Mouse (Mus musculus) limb, embryonic 14.5 days (tissue): ENCODE results near the gene Tmem110. TPM values are rescaled to one million over a fixed set of nuclear protein-coding genes. Genes with fewer than 3 reads are reported as not detected.

Experiments
- ATAC-seq: fragments of 200-750 bp; cut with Nextera tagmentation; 2 replicates; pipeline ENCODE4 v1.8.0; 2017; ENCODE audit warnings: low read depth, moderate number of reproducible peaks, moderate TSS enrichment; ENCODE audit not compliant: low FRiP score
- DNase-seq: peaks from one replicate; pipeline ENCODE4 v3.0.0-alpha.2; 2015; ENCODE audit warnings: low spot score
- H3K27ac ChIP-seq: fragments of 300-500 bp; sonication (generic); replicated peaks from 2 replicates; pipeline ENCODE4 v1.5.1; 2014; ENCODE audit warnings: low read depth, mild to moderate bottlenecking, low read length, moderate library complexity, mixed read lengths
- H3K27me3 ChIP-seq: fragments of 300-500 bp; sonication (generic); 2 replicates; pipeline ENCODE4 v1.6.1; 2014; ENCODE audit warnings: low read length, mixed read lengths; ENCODE audit not compliant: control insufficient read depth, insufficient read depth
- H3K36me3 ChIP-seq: fragments of 300-500 bp; sonication (generic); 2 replicates; pipeline ENCODE4 v1.6.1; 2014; ENCODE audit warnings: mild to moderate bottlenecking, low read length, moderate library complexity, mixed read lengths; ENCODE audit not compliant: control insufficient read depth, insufficient read depth
- H3K4me1 ChIP-seq: fragments of 300-500 bp; sonication (generic); 2 replicates; pipeline ENCODE4 v1.6.1; 2014; ENCODE audit warnings: antibody characterized with exemption, low read length, mixed read lengths; ENCODE audit not compliant: control insufficient read depth, insufficient read depth
- H3K4me2 ChIP-seq: fragments of 300-500 bp; sonication (generic); replicated peaks from 2 replicates; pipeline ENCODE4 v1.6.1; 2014; ENCODE audit warnings: low read depth, mild to moderate bottlenecking, low read length, moderate library complexity; ENCODE audit not compliant: severe bottlenecking
- H3K4me3 ChIP-seq: fragments of 300-500 bp; sonication (generic); replicated peaks from 2 replicates; pipeline ENCODE4 v1.5.1; 2014; ENCODE audit warnings: low read length
- H3K9ac ChIP-seq: fragments of 300-500 bp; sonication (generic); 2 replicates; pipeline ENCODE4 v1.6.1; 2014; ENCODE audit warnings: mild to moderate bottlenecking, low read depth, low read length, moderate library complexity; ENCODE audit not compliant: severe bottlenecking
- H3K9me3 ChIP-seq: fragments of 300-500 bp; sonication (generic); 2 replicates; pipeline ENCODE4 v1.6.1; 2016; ENCODE audit warnings: low read length; ENCODE audit not compliant: control insufficient read depth
- POLR2A ChIP-seq: fragments of 200-500 bp; IDR thresholded peaks from 2 replicates; pipeline ENCODE4 v1.8.0; 2012; ENCODE audit warnings: inconsistent platforms, mild to moderate bottlenecking, moderate library complexity, borderline replicate concordance; ENCODE audit not compliant: insufficient read depth, insufficient read length; ENCODE audit errors: extremely low read depth
- whole genome bisulfite sequencing: fragments of 180-500 bp; shearing (Covaris S2); extraction: QIAGEN DNeasy Blood & Tissue Kit; methylation state at CpG from one replicate; pipeline ENCODE4 v1.1.7; 2014; 5-methylcytosine and 5-hydroxymethylcytosine counted together
- polyA plus RNA-seq, 2 experiments: library from polyadenylated mRNA; depleted of rRNA in 1 of 2; stranded (reverse) in 1 of 2; unstranded in 1 of 2; fragments of >200 nt; fragmentation: Nextera tagmentation in 1 of 2; extraction: Ambion mirVana in 1 of 2; gene quantifications; 2 replicates each; pipeline versions ENCODE4 v1.2.1 to v1.2.3; 2012 to 2014

Gene Tmem110
- polyA plus RNA-seq, 2 experiments: 31.3 to 33.4 TPM

GRCm38 (mm10) chr14:30881718-30882108, 56.3 kb downstream of the Tmem110 start:
- DNase-seq: no peak
- Histone ChIP-seq H3K36me3 (peaks cover 9% of the 10 kb centered on the region; the same call in 1 of the 2 replicates), H3K9ac (no peak overlapping the region), H3K9me3 (no peaks in the 10 kb centered on the region), H3K27me3 (no peaks in the 10 kb centered on the region), H3K27ac (no peak overlapping the region), H3K4me2 (no peak overlapping the region), H3K4me1 (peaks cover 4% of the 10 kb centered on the region; the same call in 1 of the 2 replicates), H3K4me3 (no peak overlapping the region)
- 86% methylated on average over 3 of the region's 3 CpGs for WGBS
- ATAC-seq: no peak
- TF ChIP-seq POLR2A: no peak

- whole genome bisulfite sequencing: 14% methylated on average over 3 of the region's 3 CpGs
- DNase-seq: no peak
Measured at GRCm38 (mm10) chr14:30885298-30885697, 59.9 kb downstream of the Tmem110 start.

GRCm38 (mm10) chr14:30886204-30886603, 60.8 kb downstream of the Tmem110 start, which contains the start of gene Itih4:
Gene Itih4 (plus strand): TSS chr14:30886476.
- H3K27ac ChIP-seq: no peak within 1 kb of the TSS
- no peak for TF ChIP-seq POLR2A
- ATAC-seq: no peak
- H3K36me3 ChIP-seq: no peaks in the 10 kb centered on the region
- H3K4me1 ChIP-seq: 0 out of 2 replicates have a peak, but pooled peaks cover 3% of the 10 kb centered on the region
- no peak within 1 kb of the TSS for H3K4me2 ChIP-seq
- no peak for DNase-seq
- H3K27me3 ChIP-seq: no peaks in the 10 kb centered on the region
- no peaks in the 10 kb centered on the region for H3K9me3 ChIP-seq
- no peak within 1 kb of the TSS for H3K9ac ChIP-seq
- H3K4me3 ChIP-seq: no peak within 1 kb of the TSS
- 85% methylated on average over 3 of the region's 3 CpGs for WGBS

More at GRCm38 (mm10) chr14:30885298-30885697, 59.9 kb downstream of the Tmem110 start:
- Histone ChIP-seq H3K36me3 (no peaks in the 10 kb centered on the region), H3K9me3 (no peaks in the 10 kb centered on the region), H3K4me1 (0 out of 2 replicates have a peak, but pooled peaks cover 3% of the 10 kb centered on the region), H3K4me3 (no peak overlapping the region), H3K4me2 (no peak overlapping the region), H3K27me3 (no peaks in the 10 kb centered on the region), H3K27ac (no peak overlapping the region), H3K9ac (no peak overlapping the region)
- TF ChIP-seq POLR2A: no peak
- ATAC-seq: no peak

- Histone ChIP-seq H3K9ac (no peak overlapping the region), H3K27ac (no peak overlapping the region), H3K9me3 (no peaks in the 10 kb centered on the region), H3K4me2 (no peak overlapping the region), H3K4me1 (0 out of 2 replicates have a peak, but pooled peaks cover 3% of the 10 kb centered on the region), H3K27me3 (no peaks in the 10 kb centered on the region), H3K4me3 (no peak overlapping the region), H3K36me3 (no peaks in the 10 kb centered on the region)
- no peak for TF ChIP-seq POLR2A
- ATAC-seq (0 out of 2 replicates have a peak, but pooled peaks have one; percentile 41), DNase-seq (no peak)
- 16% methylated on average over 8 of the region's 9 CpGs for WGBS
Measured at GRCm38 (mm10) chr14:30888271-30888732, 62.9 kb downstream of the Tmem110 start.

DNA sequence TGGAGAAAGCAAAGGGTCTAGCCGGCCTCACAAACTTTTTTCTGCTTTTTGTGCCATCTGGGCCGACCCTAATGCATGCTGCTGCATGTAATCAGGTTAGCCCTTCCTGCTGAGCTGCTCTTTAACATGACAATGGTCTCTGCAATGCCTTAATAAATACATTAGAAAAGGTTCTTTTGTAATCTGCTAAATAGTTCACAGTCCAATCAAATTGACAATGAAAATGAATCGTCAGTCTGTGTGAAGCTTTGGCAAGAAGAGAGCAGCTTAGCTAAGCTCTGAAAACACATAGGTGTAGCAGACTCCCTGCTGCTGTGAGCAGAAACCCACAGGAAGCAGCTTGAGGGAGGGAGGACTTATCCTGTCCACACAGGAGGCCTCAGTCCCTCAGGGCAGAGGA, 74.6 kb downstream of the Tmem110 start:
- no peak for TF ChIP-seq POLR2A
- WGBS: 72% methylated on average over 3 of the region's 3 CpGs
- Histone ChIP-seq H3K27ac (no peak overlapping the region), H3K4me2 (no peak overlapping the region), H3K9ac (no peak overlapping the region), H3K4me1 (no peaks in the 10 kb centered on the region), H3K36me3 (no peaks in the 10 kb centered on the region), H3K4me3 (no peak overlapping the region), H3K27me3 (no peaks in the 10 kb centered on the region), H3K9me3 (no peaks in the 10 kb centered on the region)
- DNase-seq: no peak
- no peak for ATAC-seq

DNA sequence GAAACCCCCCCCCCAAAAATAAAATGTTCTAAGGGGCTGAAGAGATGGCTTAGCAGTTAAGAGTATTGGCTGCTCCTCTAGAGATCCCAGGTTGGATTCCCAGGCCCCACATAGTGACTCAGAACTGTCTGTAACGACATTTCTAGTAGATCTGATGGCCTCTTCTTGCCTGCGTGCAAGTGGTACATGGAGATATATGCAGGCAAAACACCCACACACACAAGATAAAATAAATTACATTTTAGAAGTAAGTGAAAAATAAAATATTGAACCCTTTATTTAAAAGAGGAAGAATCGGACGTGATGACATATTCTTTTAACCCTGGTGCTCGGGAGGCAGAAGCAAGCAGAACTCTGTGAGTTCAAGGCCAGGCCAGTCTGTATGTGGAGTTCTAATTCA, 77.2 kb downstream of the Tmem110 start:
- Histone ChIP-seq H3K4me3 (no peak overlapping the region), H3K27me3 (no peaks in the 10 kb centered on the region), H3K4me2 (no peak overlapping the region), H3K36me3 (no peaks in the 10 kb centered on the region), H3K4me1 (no peaks in the 10 kb centered on the region), H3K27ac (no peak overlapping the region), H3K9me3 (no peaks in the 10 kb centered on the region), H3K9ac (no peak overlapping the region)
- ATAC-seq (no peak), DNase-seq (no peak)
- 89% methylated on average over 5 of the region's 5 CpGs for WGBS
- no peak for TF ChIP-seq POLR2A
